Mouse (Mus musculus) mouse trophoblast stem cell (cell line): ENCODE data around the gene Cabin1.

Source experiments
- in situ Hi-C, 2 experiments: fragments of 300-500 bp; cut with MseI, MboI; formaldehyde crosslinking; loops; 2 replicates in 1 of 2; 3 replicates in 1 of 2; pipeline ENCODE4 v1.15.1; 2025

Cabin1 gene

GRCm38 (mm10) chr10:75763682-75764518 is at the start of gene Cabin1:
TSS of gene Cabin1 (minus strand) at chr10:75764341.
- in situ Hi-C loops, result loop anchor here in 1 of 2 experiments (10.0 kb wide), 1 partner anchor 171 kb away; the partner anchor contains the start of genes Chchd10 and Mmp11

DNA sequence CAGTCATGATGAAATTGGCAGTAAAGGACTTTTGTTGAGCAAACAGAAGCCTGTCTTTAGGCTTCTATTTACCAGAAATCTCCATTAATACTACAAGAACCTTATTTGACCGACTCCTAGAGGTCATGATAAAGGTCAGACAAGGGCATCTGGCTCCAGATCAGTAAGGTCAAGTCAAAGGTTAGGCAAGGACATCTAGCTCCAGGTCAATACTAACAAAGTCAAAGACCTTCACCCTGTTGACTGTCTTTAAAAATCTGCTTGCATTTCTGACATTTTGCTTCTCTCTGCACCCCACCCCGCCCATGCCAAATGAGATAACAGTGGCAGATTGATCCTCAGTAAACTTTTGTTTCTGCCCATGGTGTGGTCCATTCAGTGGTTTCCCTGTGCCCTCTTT is 40.1 kb upstream of the Cabin1 start:
- in situ Hi-C loops, result no loop called here

DNA sequence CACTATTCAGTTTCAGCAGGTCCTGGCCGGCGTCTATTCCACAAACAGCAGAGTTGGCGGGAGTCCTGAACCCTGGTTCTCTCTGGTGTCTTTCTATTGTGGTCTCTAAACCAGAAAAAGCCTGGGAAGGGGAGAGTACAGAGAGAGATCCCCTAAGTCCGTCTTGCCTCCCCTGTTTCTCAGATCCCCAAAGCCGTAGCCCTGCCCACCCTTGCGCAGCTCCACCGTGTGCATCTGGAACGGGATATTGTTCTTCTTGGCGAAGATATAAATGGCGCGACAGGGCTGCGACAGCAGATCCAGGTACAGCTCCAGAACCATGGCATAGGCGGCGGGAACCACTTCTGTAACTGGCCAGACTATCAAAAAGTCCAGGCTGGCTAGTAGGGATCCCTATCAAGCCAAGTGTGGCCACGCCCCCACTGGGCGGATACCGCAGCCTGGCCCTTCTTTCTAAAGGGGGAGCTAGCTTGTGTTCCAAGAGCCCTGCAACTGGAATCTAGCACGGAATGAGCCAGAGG is 34.1 kb upstream of the Cabin1 start, which contains the start of gene Gstt1:
Gstt1 (minus strand) TSS at position 409 of the 521 bp plus-strand sequence.
- in situ Hi-C loops, result no loop called here

- in situ Hi-C loops, result no loop called here
These were observed 33.6 kb upstream of the Cabin1 start for GRCm38 (mm10) chr10:75797619-75798175.

- in situ Hi-C loops, result no loop called here
These were observed 32.8 kb upstream of the Cabin1 start for GRCm38 (mm10) chr10:75796731-75797516.

- in situ Hi-C loops, result no loop called here
These were observed 30.7 kb upstream of the Cabin1 start for GRCm38 (mm10) chr10:75794880-75795279.

GRCm38 (mm10) chr10:75790773-75791172 is 26.6 kb upstream of the Cabin1 start:
- in situ Hi-C loops, result no loop called here

DNA sequence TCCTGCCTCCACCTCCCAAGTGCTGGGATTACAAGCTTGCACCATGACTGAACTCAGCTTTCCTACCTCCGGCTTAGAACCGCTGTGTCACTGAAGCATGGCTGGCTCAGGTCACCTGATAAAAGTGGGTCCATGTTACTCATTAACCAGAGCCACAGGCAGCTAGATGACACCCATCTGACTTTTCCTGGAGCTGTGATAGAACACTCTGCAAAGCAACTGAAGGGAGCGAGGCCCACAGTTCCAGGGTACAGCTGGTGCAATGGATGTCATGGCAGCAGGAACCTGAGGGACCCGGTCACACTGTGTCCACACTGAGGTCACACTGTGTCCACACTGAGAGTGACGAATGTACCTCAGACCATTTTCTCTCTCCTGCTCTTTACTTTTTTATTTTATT is 25.7 kb upstream of the Cabin1 start:
- in situ Hi-C loops, result no loop called here

GRCm38 (mm10) chr10:75789081-75789735 is 25.1 kb upstream of the Cabin1 start:
- in situ Hi-C loops, result no loop called here

DNA sequence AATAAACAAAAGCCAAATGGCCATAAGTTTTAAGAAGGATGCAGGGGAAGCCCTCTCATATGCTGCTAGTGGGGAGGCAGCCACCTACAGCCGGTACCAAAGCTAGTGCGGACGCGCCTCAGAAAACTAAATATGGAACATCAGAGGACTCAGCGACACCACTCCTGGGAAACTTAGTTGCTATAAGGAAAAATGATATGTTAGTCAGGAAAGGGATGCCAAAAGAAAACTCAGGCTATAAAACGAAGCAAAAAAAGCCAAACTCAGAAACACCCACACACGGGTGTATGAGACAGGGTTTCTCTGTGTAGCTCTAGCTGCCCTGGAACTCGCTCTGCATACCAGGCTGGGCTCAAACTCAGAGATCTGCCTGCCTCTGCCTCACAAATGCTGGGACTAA is 24.1 kb upstream of the Cabin1 start:
- in situ Hi-C loops, result no loop called here

DNA sequence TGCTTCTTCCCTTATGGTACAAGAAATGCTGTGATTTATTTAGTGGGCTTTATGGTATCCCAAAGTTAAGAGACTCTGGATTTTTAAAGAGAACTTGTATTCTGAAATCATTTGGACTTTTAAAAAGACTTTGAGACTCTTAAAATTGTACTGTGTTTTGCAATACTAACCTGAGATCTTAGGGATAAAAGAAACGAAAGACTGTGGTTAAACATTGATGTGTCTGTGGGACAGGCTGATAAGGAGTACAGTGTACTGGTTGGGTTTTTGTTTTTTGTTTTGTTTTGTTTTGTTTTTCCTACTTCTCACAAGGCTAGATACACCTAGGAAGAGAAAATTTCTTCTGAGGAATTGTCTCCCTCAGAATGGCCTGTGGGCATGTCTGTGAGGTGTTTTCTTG is 21.3 kb upstream of the Cabin1 start:
- in situ Hi-C loops, result no loop called here

DNA sequence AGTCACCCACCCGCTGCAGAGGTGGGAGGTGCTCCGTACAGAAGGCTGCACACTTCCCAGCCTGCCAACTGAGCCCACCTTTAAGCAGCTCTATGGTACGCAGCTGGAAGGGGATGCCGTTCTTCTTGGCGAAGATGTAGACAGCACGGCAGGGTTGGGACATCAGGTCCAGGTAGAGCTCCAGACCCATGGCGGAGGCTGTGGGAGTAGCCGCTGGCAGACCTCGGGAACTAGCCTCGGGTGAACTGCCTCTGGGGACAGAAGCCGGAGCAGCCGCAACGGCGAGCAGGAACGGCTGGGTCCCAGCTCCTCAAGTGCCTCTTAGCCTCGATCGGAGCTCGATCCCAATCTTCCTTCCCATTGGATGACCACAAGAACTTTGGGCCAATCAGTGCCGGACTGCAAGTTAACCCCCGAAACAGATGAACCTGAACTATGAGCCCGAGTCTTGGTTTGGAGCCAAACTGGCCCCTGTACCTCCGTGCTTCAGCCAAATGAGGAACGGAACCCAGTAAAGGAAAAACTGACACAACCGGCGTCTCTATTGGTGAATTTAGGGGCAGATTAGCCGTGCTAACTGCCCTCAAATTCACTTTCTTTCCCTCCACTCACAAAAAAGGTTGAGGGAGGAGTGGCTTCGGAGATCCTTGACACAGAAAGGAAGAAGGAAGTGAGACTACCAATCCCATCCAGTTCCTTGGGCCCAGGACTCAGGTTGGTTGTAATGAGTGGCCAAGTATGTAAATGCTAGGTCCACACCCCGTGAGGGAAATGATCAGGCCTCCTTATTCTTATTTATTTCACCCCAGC is 16.8 kb upstream of the Cabin1 start, which contains the start of the genes Gm20441 and Gstt3:
Gm20441 (minus strand) TSS at position 186 of the 810 bp plus-strand sequence.
Gstt3 (minus strand) TSS at position 646 of the 810 bp plus-strand sequence.
- in situ Hi-C loops, result no loop called here

DNA sequence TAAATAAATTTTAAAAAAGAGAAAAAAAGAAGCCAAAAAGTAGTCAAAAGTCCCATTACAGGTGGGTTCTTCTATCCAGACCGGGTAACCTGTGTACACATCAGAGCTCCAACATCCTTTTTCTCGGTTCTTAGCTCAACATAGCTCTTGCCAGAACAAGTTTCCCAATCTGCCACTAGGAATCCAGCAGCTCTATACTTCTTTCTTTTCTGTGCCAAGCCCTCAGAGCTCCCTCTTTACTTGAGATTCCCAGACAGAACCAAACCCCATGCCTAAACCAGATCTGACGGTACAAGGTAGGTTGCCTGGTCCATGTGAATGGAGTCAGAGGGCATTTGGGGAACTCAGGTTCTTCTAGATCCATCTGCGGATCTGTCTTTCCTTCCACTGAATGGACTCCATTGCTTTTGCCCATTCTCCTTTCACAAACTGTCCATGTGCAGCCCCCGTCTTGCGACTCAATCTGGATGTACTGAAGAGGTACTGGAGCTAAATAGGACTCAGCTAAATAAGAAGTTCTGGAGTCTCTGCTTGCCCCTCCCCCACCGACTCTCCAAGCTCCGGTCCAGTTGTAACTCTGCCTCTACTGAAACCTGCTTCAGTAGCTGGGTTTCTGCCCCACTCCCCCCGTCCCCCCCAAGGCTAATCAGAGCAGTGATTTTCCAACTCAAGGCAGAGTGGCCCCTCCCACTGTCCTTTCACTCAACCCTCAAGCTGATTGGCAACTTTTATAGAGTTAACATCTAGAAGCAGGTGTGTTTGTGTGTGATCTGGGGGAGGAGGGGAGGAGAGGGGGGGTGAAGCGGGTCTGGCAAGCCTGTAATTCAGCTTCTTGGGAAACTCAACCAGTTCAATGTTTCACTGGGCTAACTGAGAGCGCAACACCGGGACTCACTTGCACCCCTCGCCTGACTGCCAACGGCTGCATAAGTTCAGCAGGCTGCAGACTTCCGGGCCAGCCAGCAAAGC is 15.3 kb upstream of the Cabin1 start:
- in situ Hi-C loops, result no loop called here

GRCm38 (mm10) chr10:75777885-75778284 is 13.7 kb upstream of the Cabin1 start:
- in situ Hi-C loops, result no loop called here

DNA sequence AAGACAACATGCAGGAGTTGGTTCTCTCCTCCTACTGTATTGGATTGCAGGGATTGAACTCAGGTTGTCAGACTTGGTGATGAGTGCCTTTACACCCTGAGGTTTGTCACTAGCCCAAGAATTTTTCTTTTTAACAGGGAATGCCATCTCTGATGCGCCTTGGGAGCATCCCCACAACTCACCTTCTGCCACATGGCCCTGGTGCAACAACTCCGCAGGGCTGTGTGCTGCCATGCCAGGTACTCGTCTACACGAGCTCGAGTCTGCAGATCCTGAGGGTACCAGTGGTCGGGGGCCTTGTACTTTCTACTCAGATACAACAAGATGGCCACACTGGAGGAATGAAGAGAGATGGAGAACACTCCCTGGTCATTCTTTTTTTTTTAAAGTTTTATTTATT is 12.4 kb upstream of the Cabin1 start:
- in situ Hi-C loops, result no loop called here

DNA sequence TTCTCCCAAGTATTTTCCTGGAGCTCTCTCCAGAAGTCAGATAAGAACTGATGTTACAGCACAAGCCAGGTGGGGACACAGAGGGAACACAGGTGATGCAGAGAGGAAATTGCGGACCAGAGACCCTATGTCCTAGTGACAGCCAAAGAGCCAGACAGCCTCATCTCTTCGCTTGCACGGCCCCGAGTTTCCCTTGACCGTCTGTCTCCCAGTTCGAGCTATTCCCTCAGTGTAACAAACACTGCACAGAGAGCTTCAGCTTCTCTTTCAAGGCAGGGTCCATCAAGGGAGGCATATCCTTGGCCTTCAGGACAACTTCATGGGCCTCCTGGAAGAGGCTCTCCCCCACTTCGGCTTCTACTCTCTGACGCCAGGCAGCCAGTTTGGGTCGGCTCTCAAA is 10.4 kb upstream of the Cabin1 start:
- in situ Hi-C loops, result no loop called here

- in situ Hi-C loops, result no loop called here
These were observed 10.0 kb upstream of the Cabin1 start for GRCm38 (mm10) chr10:75774102-75774501.

DNA sequence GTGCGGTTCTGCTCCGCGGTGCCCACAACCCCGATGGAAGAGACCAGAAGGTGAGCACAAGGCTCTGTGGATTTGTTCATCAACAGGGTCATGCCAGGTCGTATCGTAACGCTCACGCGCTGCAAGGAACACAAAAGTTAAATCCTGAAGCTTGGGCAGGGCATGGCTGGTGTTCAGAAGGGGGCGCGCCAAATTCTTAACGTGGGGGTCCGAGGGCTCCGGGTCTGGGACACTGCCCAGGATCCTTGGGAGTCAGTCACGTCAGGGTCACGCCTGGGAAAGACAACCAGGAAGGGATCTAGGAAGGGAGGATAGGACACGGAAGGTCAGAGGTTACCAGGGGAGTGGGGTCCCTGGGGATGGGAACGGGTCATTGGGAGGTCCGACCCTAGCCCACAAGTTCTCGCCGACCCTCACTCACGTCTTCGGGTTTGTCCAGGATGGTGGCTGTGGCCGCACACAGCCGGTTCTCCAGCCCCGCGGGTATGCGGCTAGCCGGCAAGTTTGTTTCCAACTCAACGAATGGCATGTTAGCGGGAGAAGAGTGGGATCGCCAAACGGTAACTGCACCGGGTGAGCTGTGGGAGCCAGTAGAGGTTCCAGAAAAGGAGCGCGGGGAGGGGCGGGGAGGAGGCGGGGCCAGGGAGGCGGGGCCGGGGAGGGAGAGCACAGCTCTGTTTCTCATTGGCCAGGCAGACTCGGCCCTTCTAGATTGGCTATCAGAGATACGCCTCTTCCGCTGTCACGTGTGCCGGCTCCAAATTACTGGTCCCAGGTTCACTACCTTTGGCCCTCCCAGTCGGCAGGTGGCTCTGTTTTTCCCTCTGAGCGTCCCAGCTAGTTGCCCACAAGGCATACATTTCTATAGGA is 8.9 kb upstream of the Cabin1 start, which contains the start of gene Ddt:
Ddt (minus strand) TSS at position 620 of the 870 bp plus-strand sequence.
- in situ Hi-C loops, result no loop called here
